Mouse (Mus musculus): ENCODE data around the gene Agap3. TPM values are rescaled to one million over a fixed set of nuclear protein-coding genes. Genes with fewer than 3 reads are reported as not detected.

Agap3 gene
- polyA plus RNA-seq, 1 experiment: 59.4 TPM

DNA sequence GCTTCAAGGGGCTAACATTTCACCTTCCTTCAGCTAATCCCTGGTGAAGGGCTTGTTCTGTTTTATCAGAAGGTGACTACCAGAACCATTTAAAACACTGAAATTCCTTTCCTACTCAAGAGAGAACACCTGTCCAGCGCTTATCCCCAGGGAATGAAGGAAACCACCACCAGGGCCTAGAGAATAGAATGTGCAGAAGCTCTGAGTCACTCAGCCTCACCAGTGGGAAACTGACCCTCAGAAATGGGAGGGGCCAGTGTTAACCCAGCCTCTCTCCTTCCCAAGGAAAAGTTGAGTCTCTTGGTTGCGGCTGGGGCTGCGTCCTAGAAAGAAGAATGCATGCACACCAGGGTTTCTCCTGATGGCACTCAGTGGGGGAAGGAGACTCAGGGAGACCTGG is 3.1 kb downstream of the Agap3 start:
- TF ChIP-seq POLR2A (IDR thresholded peaks at IDR 0.05; ENCODE audit: low read depth, low read length): no peak
- no peak for TF ChIP-seq CTCF (IDR thresholded peaks at IDR 0.05; ENCODE audit: extremely low read depth, insufficient read length, insufficient replicate concordance, low read depth, low read length)
- no peaks in the 10 kb centered on the region for H3K27me3 ChIP-seq (ENCODE audit: control insufficient read depth, insufficient read depth, low read length)
- no peak overlapping the region for H3K4me3 ChIP-seq (ENCODE audit: low read depth, low read length)
- H3K27ac ChIP-seq (ENCODE audit: insufficient read depth, low read depth, low read length): no peak overlapping the region
- 80% methylated on average over 3 of the region's 3 CpGs for WGBS
- H3K36me3 ChIP-seq (ENCODE audit: control insufficient read depth, insufficient read depth, low read length): no peaks in the 10 kb centered on the region
- peaks cover 11% of the 10 kb centered on the region for H3K4me1 ChIP-seq (ENCODE audit: control insufficient read depth, insufficient read depth, insufficient read length, low read length)

DNA sequence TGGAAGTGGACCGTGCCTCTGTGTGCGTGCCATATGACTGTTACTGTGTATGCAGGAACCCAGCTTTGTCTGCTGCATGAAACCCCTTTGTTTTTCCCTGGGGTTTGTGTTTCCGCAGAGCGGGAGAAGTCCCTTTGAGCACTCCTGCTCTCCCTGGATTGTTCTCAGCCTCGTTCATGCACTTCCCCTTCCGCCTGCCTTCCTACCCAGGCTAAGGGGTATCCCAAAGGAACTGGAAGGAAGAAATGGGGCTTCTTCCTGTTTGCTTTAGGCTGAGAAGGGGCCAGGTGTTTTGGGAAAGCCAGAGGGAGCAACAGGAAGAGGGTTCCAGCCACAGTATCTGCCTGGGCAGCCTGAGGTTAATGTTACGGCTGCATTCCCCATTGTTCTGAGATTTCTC is 3.6 kb downstream of the Agap3 start:
- Histone ChIP-seq H3K27me3 (ENCODE audit: control insufficient read depth, insufficient read depth, low read length) (no peaks in the 10 kb centered on the region), H3K4me1 (ENCODE audit: control insufficient read depth, insufficient read depth, insufficient read length, low read length) (peaks cover 11% of the 10 kb centered on the region), H3K4me3 (ENCODE audit: low read depth, low read length) (no peak overlapping the region), H3K36me3 (ENCODE audit: control insufficient read depth, insufficient read depth, low read length) (no peaks in the 10 kb centered on the region), H3K27ac (ENCODE audit: insufficient read depth, low read depth, low read length) (no peak overlapping the region)
- 77% methylated on average over 7 of the region's 7 CpGs for WGBS
- TF ChIP-seq CTCF (IDR thresholded peaks at IDR 0.05; ENCODE audit: extremely low read depth, insufficient read length, insufficient replicate concordance, low read depth, low read length): no peak
- no peak for TF ChIP-seq POLR2A (IDR thresholded peaks at IDR 0.05; ENCODE audit: low read depth, low read length)

DNA sequence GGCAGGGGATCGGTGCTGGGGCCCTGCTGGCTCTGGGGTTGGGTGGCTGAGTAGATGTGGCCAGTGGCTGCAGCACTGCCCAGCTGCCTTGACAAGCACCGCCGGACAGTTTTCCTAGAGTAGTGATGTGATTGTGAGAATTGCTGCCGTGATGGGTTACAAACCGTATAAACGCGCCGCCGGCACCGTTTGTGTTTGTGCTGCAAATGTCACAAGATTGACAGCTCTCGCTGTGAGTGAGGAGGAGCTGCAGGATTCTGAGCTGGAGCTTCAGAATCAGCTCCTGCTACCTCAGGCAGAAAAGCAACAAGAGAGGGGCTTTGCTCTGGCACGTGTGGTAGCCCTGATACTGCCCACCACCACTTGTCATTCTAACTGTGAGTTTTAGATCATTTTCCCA is 14.8 kb downstream of the Agap3 start:
- Histone ChIP-seq H3K4me3 (ENCODE audit: low read depth, low read length) (no peak overlapping the region), H3K4me1 (ENCODE audit: control insufficient read depth, insufficient read depth, insufficient read length, low read length) (no peaks in the 10 kb centered on the region), H3K27ac (ENCODE audit: insufficient read depth, low read depth, low read length) (no peak overlapping the region), H3K36me3 (ENCODE audit: control insufficient read depth, insufficient read depth, low read length) (no peaks in the 10 kb centered on the region), H3K27me3 (ENCODE audit: control insufficient read depth, insufficient read depth, low read length) (no peaks in the 10 kb centered on the region)
- TF ChIP-seq CTCF (IDR thresholded peaks at IDR 0.05; ENCODE audit: extremely low read depth, insufficient read length, insufficient replicate concordance, low read depth, low read length): no peak
- no peak for TF ChIP-seq POLR2A (IDR thresholded peaks at IDR 0.05; ENCODE audit: low read depth, low read length)
- 83% methylated on average over 12 of the region's 12 CpGs for WGBS

DNA sequence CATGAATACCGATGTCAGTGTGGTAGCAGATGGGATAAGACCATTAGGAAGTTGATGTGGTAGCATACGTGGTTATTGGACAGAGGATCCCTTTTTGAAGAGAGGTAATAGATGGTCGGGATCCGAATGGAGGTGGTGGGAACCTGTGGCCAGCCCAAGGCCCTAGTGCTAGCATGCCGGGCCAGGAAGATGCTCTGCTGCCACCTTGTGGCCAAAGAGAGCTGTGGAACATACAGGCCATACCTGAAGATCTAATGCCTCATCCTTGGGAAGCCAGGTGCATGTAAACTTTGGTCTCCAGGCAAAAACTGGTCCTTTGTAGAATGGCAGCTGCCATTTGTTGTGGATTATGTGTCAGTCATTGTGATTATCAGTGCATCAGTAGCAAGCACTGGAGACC is 18.6 kb downstream of the Agap3 start:
- TF ChIP-seq POLR2A (IDR thresholded peaks at IDR 0.05; ENCODE audit: low read depth, low read length) (no peak), CTCF (IDR thresholded peaks at IDR 0.05; ENCODE audit: extremely low read depth, insufficient read length, insufficient replicate concordance, low read depth, low read length) (peak; percentile 94)
- Histone ChIP-seq H3K4me3 (ENCODE audit: low read depth, low read length) (no peak overlapping the region), H3K4me1 (ENCODE audit: control insufficient read depth, insufficient read depth, insufficient read length, low read length) (peaks cover 16% of the 10 kb centered on the region), H3K36me3 (ENCODE audit: control insufficient read depth, insufficient read depth, low read length) (no peaks in the 10 kb centered on the region), H3K27me3 (ENCODE audit: control insufficient read depth, insufficient read depth, low read length) (no peaks in the 10 kb centered on the region), H3K27ac (ENCODE audit: insufficient read depth, low read depth, low read length) (no peak overlapping the region)
- WGBS: 9% methylated on average over 5 of the region's 5 CpGs

DNA sequence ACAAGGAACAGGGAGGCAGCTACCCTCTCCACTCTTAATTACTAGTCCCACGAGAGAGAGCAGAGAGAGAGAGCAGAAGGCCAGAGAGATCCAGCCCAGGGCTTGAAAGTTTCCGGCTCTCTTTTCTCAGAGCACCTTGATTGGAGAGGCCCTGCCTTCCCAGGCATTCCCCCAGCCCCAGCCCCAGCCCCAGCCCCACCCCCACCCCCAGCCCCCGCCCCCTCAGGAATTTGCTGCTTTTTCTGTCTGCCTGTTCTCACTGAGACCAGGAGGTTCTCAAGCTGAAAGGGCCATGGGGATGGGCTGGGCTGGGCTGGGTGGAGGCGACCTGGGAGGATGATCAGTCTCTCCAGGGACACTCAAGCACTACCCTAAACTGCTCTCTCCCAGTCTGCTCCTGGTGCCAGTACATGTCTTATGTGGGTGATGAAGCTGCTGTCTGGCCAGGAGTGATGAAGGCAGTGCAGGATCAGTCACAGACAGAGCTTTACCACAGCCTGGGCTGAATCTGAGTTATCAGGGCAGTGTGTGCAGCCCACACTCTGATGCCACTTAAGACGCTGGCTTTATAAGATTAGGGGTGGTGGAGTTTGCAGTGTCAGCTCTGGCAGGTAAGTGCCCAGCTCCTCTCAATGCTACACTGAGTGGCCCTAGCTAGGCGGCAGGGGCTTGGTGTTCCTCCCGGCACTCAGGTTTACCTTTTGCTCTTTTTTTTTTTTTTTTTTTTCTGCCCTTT is 21.1 kb downstream of the Agap3 start:
- WGBS: 72% methylated on average over 7 of the region's 7 CpGs
- no peak overlapping the region for H3K4me3 ChIP-seq (ENCODE audit: low read depth, low read length)
- H3K36me3 ChIP-seq (ENCODE audit: control insufficient read depth, insufficient read depth, low read length): peaks cover 11% of the 10 kb centered on the region
- no peak overlapping the region for H3K27ac ChIP-seq (ENCODE audit: insufficient read depth, low read depth, low read length)
- TF ChIP-seq POLR2A (IDR thresholded peaks at IDR 0.05; ENCODE audit: low read depth, low read length) (no peak), CTCF (IDR thresholded peaks at IDR 0.05; ENCODE audit: extremely low read depth, insufficient read length, insufficient replicate concordance, low read depth, low read length) (no peak)
- no peaks in the 10 kb centered on the region for H3K27me3 ChIP-seq (ENCODE audit: control insufficient read depth, insufficient read depth, low read length)
- H3K4me1 ChIP-seq (ENCODE audit: control insufficient read depth, insufficient read depth, insufficient read length, low read length): peaks cover 22% of the 10 kb centered on the region

DNA sequence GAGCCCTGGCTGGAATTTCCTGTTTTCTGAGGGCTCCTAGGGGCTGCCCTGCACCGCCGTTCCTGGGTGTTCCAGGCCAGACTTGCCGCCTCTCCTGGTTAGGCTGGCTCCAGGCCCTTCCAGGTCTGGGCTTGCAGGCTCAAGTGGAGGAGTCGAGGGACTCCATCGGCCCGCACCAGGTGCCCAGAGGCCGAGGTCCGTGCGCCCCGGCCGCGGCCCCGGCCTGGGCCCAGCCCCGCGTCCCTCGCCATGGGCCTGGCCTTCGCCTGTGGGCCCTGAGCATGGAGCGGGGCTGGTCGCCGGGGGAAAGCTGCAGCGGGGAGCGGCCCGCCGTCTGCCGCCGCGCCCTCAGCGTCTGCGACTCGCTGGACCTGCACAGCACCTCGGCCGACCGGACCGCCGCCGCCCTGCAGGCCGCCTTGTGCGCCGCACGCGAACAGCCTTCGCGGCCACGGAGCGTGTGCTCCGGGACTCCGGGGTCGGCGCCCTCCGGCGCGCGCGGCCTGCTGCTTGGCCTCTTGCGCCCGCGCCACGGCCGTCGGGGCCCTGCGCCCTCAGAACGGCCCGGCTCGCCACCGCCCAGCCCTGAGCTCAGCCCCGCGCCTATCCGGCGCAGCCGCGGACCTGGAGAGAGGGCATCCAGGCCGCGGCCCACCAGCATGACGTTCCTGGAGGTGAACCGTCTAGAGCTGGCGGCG is 22.2 kb downstream of the Agap3 start:
- no peaks in the 10 kb centered on the region for H3K27me3 ChIP-seq (ENCODE audit: control insufficient read depth, insufficient read depth, low read length)
- H3K27ac ChIP-seq (ENCODE audit: insufficient read depth, low read depth, low read length): no peak overlapping the region
- H3K36me3 ChIP-seq (ENCODE audit: control insufficient read depth, insufficient read depth, low read length): peaks cover 18% of the 10 kb centered on the region
- WGBS: 13% methylated on average over 77 of the region's 77 CpGs
- peak overlapping the region; percentile 68 for H3K4me3 ChIP-seq (ENCODE audit: low read depth, low read length)
- H3K4me1 ChIP-seq (ENCODE audit: control insufficient read depth, insufficient read depth, insufficient read length, low read length): peaks cover 22% of the 10 kb centered on the region
- no peak for TF ChIP-seq CTCF (IDR thresholded peaks at IDR 0.05; ENCODE audit: extremely low read depth, insufficient read length, insufficient replicate concordance, low read depth, low read length)

DNA sequence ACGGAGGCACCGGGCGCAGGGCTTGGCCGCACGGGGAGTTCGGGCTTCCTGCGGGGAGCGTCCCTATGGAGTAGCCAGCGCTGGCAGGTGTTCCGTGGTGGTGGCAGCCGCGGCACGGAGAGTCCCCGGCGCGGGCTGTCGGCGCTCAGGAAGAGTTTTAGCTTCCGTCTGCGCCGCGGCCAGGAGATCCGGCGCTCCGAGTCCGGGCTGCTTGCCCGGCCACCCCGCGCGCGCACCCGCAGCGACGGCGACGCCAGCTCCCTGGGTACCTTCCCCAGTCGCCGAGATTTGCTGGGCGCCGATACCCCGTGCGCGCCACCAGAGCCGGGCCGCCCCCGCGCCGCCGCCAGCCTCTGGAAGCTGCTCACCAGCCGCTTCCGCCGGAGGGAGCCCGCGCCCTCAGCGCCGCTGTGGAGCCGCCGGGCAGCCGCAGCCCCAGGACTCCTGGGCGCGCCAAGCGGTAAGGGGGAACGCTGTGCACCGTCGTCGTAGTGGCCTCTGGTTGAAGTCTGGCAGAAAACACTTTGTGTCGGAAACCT is 22.8 kb downstream of the Agap3 start:
- Histone ChIP-seq H3K36me3 (ENCODE audit: control insufficient read depth, insufficient read depth, low read length) (peaks cover 21% of the 10 kb centered on the region), H3K27me3 (ENCODE audit: control insufficient read depth, insufficient read depth, low read length) (no peaks in the 10 kb centered on the region), H3K4me1 (ENCODE audit: control insufficient read depth, insufficient read depth, insufficient read length, low read length) (peaks cover 22% of the 10 kb centered on the region), H3K27ac (ENCODE audit: insufficient read depth, low read depth, low read length) (no peak overlapping the region), H3K4me3 (ENCODE audit: low read depth, low read length) (peak overlapping the region; percentile 68)
- WGBS: 18% methylated on average over 67 of the region's 67 CpGs
- TF ChIP-seq CTCF (IDR thresholded peaks at IDR 0.05; ENCODE audit: extremely low read depth, insufficient read length, insufficient replicate concordance, low read depth, low read length) (no peak), POLR2A (IDR thresholded peaks at IDR 0.05; ENCODE audit: low read depth, low read length) (no peak)

All from small intestine, adult 2 months (tissue).